Comparison of ENCODE assay signal across 7 mouse cellular contexts in genomic region chr8:8661759-8662138, GRCm38 (mm10). TPM values are rescaled to one million over a fixed set of nuclear protein-coding genes. Genes with fewer than 3 reads are reported as not detected.
DNase-seq lines count a peak whose midpoint lies in the region; ATAC-seq and TF ChIP-seq lines count a peak whose summit lies in the region.

No protein-coding gene starts in this region.

- WGBS in heart, embryonic 11.5 days (ENCODE audit: insufficient replicate concordance): 1% methylated on average over 23 of the region's 23 CpGs
- WGBS in kidney, embryonic 15.5 days: 1% methylated on average over 23 of the region's 23 CpGs
- under 1% methylated on average over 23 of the region's 23 CpGs for WGBS in limb, embryonic 15.5 days
- WGBS in midbrain, postnatal 0 days: under 1% methylated on average over 23 of the region's 23 CpGs

- no peaks in the 10 kb centered on the region for H3K27me3 ChIP-seq in heart, embryonic 11.5 days (ENCODE audit: control insufficient read depth, insufficient read depth, low read length)
- no peaks in the 10 kb centered on the region for H3K27me3 ChIP-seq in kidney, embryonic 15.5 days
- no peaks in the 10 kb centered on the region for H3K27me3 ChIP-seq in limb, embryonic 15.5 days
- H3K27me3 ChIP-seq in midbrain, postnatal 0 days (ENCODE audit: insufficient read depth, low read length): no peaks in the 10 kb centered on the region

- H3K4me1 ChIP-seq in heart, embryonic 11.5 days (ENCODE audit: control insufficient read depth, insufficient read depth, low read length): peaks cover 11% of the 10 kb centered on the region
- peaks cover 20% of the 10 kb centered on the region for H3K4me1 ChIP-seq in kidney, embryonic 15.5 days
- peaks cover 7% of the 10 kb centered on the region for H3K4me1 ChIP-seq in limb, embryonic 15.5 days
- H3K4me1 ChIP-seq in midbrain, postnatal 0 days (ENCODE audit: insufficient read depth, low read length): no peaks in the 10 kb centered on the region; the same call in 1 of the 2 replicates

- H3K9ac ChIP-seq in heart, embryonic 11.5 days (ENCODE audit: low read depth, low read length): peak overlapping the region; percentile 94
- peak overlapping the region; percentile 53 for H3K9ac ChIP-seq in kidney, embryonic 15.5 days
- peak overlapping the region; percentile 52 for H3K9ac ChIP-seq in limb, embryonic 15.5 days
- H3K9ac ChIP-seq in midbrain, postnatal 0 days (replicated peaks; ENCODE audit: low read length, poor library complexity, severe bottlenecking): peak overlapping the region; percentile 72; the same call in 1 of the 2 replicates

- H3K27ac ChIP-seq in heart, embryonic 11.5 days (ENCODE audit: low read depth, low read length): peak overlapping the region; percentile 68
- H3K27ac ChIP-seq in kidney, embryonic 15.5 days: peak overlapping the region; percentile 94
- peak overlapping the region; percentile 89 for H3K27ac ChIP-seq in limb, embryonic 15.5 days
- H3K27ac ChIP-seq in midbrain, postnatal 0 days (ENCODE audit: low read depth, low read length): peak overlapping the region; percentile 59; the same call in 1 of the 2 replicates

- H3K4me2 ChIP-seq in heart, embryonic 11.5 days: peak overlapping the region; percentile 91
- peak overlapping the region; percentile 83 for H3K4me2 ChIP-seq in kidney, embryonic 15.5 days
- H3K4me2 ChIP-seq in limb, embryonic 15.5 days: peak overlapping the region; percentile 78
- peak overlapping the region; percentile 91 for H3K4me2 ChIP-seq in midbrain, postnatal 0 days (ENCODE audit: low read depth, low read length, poor library complexity, severe bottlenecking)

- no peaks in the 10 kb centered on the region for H3K9me3 ChIP-seq in heart, embryonic 11.5 days (replicated peaks; ENCODE audit: control insufficient read depth, low read length)
- no peaks in the 10 kb centered on the region for H3K9me3 ChIP-seq in kidney, embryonic 15.5 days (replicated peaks)
- no peaks in the 10 kb centered on the region for H3K9me3 ChIP-seq in limb, embryonic 15.5 days
- no peaks in the 10 kb centered on the region for H3K9me3 ChIP-seq in midbrain, postnatal 0 days (ENCODE audit: low read length)

- peak; percentile 97 for DNase-seq in brain, embryonic 14.5 days (ENCODE audit: low read depth)
- peak; percentile 94 for DNase-seq in midbrain, postnatal 0 days (ENCODE audit: low spot score)
- peak; percentile 72 to 89 for DNase-seq in spleen, postnatal 10 days (ENCODE audit: low spot score in 2 of 2)

- no peak for TF ChIP-seq POLR2A in brain, embryonic 14.5 days (IDR thresholded peaks at IDR 0.05; ENCODE audit: borderline replicate concordance, extremely low read depth, insufficient read depth, insufficient read length, poor library complexity, severe bottlenecking)

- peak; percentile 75 for ATAC-seq in erythroblast, adult 5-6 weeks (replicated peaks; ENCODE audit: low FRiP score, poor library complexity, severe bottlenecking)
- no peak; the same call in 1 of the 2 replicates for ATAC-seq in heart, embryonic 11.5 days (replicated peaks; ENCODE audit: insufficient number of reproducible peaks, low FRiP score, low TSS enrichment)
- peak; percentile 17 for ATAC-seq in kidney, embryonic 15.5 days (replicated peaks; ENCODE audit: low FRiP score)
- ATAC-seq in limb, embryonic 15.5 days (ENCODE audit: insufficient number of reproducible peaks, low FRiP score, low TSS enrichment, low read depth): peak; percentile 13; the same call in 1 of the 2 replicates
- ATAC-seq in midbrain, postnatal 0 days (ENCODE audit: low FRiP score): peak; percentile 22

- no peaks in the 10 kb centered on the region for H3K36me3 ChIP-seq in heart, embryonic 11.5 days (ENCODE audit: control insufficient read depth, insufficient read depth, low read length)
- H3K36me3 ChIP-seq in kidney, embryonic 15.5 days: peaks cover 17% of the 10 kb centered on the region
- H3K36me3 ChIP-seq in limb, embryonic 15.5 days: peaks cover 10% of the 10 kb centered on the region; the same call in 1 of the 2 replicates
- no peaks in the 10 kb centered on the region; the same call in 1 of the 2 replicates for H3K36me3 ChIP-seq in midbrain, postnatal 0 days (ENCODE audit: insufficient read depth, low read length)

- H3K4me3 ChIP-seq in heart, embryonic 11.5 days (ENCODE audit: low read depth, low read length): peak overlapping the region; percentile 81
- peak overlapping the region; percentile 86 for H3K4me3 ChIP-seq in kidney, embryonic 15.5 days (replicated peaks)
- peak overlapping the region; percentile 92 for H3K4me3 ChIP-seq in limb, embryonic 15.5 days
- peak overlapping the region; percentile 91 for H3K4me3 ChIP-seq in midbrain, postnatal 0 days (ENCODE audit: low read depth, low read length)

- TF ChIP-seq CTCF in brain, embryonic 14.5 days (IDR thresholded peaks at IDR 0.05; ENCODE audit: borderline replicate concordance, extremely low read depth, insufficient read depth, insufficient read length): peak; percentile 91
- peak; percentile 91 for TF ChIP-seq CTCF in midbrain, postnatal 0 days (IDR thresholded peaks at IDR 0.05)

RNA-seq across cellular contexts. Expression of gene Efnb2, which starts 0.7 kb away (rescaled TPM):
- 89.3 and 111 TPM in 2 replicates for polyA plus RNA-seq in brain, embryonic 14.5 days (2012; rRNA removed)
- total RNA-seq in erythroblast, adult 5-6 weeks (2015; ENCODE audit: low replicate concordance): not detected in 2 replicates
- total RNA-seq in erythroblast, adult 5-6 weeks (2017; ENCODE audit: low replicate concordance): not detected in 2 replicates
- 18.5 and 19.1 TPM in 2 replicates for polyA plus RNA-seq in heart, embryonic 11.5 days (2014; fragmentation: Nextera tagmentation; extraction: Ambion mirVana)
- 26.2 TPM in 2 replicates for polyA plus RNA-seq in kidney, embryonic 15.5 days (2015; fragmentation: Nextera tagmentation; extraction: Ambion mirVana)
- 20.8 and 29.9 TPM in 2 replicates for polyA plus RNA-seq in limb, embryonic 15.5 days (2015; fragmentation: Nextera tagmentation; extraction: Ambion mirVana)
- total RNA-seq in midbrain, postnatal 0 days (2014; rRNA removed): 19.5 and 20.7 TPM in 2 replicates
- polyA plus RNA-seq in midbrain, postnatal 0 days (2015; fragmentation: Nextera tagmentation; extraction: Ambion mirVana): 6.5 and 6.8 TPM in 2 replicates

RNA-seq across cellular contexts. Expression of gene Arglu1, which starts 28.6 kb away (rescaled TPM):
- polyA plus RNA-seq in brain, embryonic 14.5 days (2012; rRNA removed): 201 and 255 TPM in 2 replicates
- 24.6 and 28.0 TPM in 2 replicates for total RNA-seq in erythroblast, adult 5-6 weeks (2015; ENCODE audit: low replicate concordance)
- total RNA-seq in erythroblast, adult 5-6 weeks (2017; ENCODE audit: low replicate concordance): 39.0 and 59.4 TPM in 2 replicates
- polyA plus RNA-seq in heart, embryonic 11.5 days (2014; fragmentation: Nextera tagmentation; extraction: Ambion mirVana): 78.4 and 85.9 TPM in 2 replicates
- 146 and 152 TPM in 2 replicates for polyA plus RNA-seq in kidney, embryonic 15.5 days (2015; fragmentation: Nextera tagmentation; extraction: Ambion mirVana)
- polyA plus RNA-seq in limb, embryonic 15.5 days (2015; fragmentation: Nextera tagmentation; extraction: Ambion mirVana): 111 and 137 TPM in 2 replicates
- total RNA-seq in midbrain, postnatal 0 days (2014; rRNA removed): 75.5 and 109 TPM in 2 replicates
- polyA plus RNA-seq in midbrain, postnatal 0 days (2015; fragmentation: Nextera tagmentation; extraction: Ambion mirVana): 142 and 180 TPM in 2 replicates
